Mouse (Mus musculus): Measurements from ENCODE around the gene Zfp936.

DNA sequence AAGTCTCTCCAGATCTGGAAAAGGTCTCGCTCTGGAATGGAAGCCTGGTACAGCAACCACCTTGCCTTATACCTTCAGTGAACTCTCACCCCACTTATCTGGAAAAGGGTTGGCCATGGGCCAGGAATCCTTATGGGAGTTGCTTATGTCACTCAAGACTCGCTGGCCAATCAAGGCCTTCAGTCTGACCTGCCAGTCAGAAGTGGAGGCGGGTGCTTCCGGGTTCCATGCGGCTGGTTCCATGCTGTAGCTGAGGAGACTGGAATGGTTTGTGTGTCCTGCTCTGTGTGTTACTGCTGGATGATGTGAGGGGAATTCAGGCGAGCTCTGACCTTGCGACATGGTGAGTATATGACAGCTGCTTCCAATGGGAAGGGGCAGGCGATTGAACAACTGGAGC lies 36.2 kb upstream of the Zfp936 start:
- TF ChIP-seq POLR2A (IDR thresholded peaks at IDR 0.05; ENCODE audit: borderline replicate concordance, control insufficient read depth, low read depth, low read length) (no peak), CTCF (IDR thresholded peaks at IDR 0.05; ENCODE audit: control insufficient read depth, insufficient read depth, low read length) (no peak)
